Mouse (Mus musculus) heart, embryonic 16.5 days (tissue): ENCODE measurements around the gene Ap2s1. TPM values are rescaled to one million over a fixed set of nuclear protein-coding genes. Genes with fewer than 3 reads are reported as not detected.
A peak's percentile ranks its signal among the peaks of the same experiment; 100 is the strongest.

Experiments used
- ATAC-seq: fragments of 200-750 bp; cut with Nextera tagmentation; replicated peaks from 2 replicates; pipeline ENCODE4 v1.8.0; 2017; ENCODE audit warnings: moderate number of reproducible peaks; ENCODE audit not compliant: insufficient read depth, low FRiP score; ENCODE audit errors: extremely low read depth
- H3K27ac ChIP-seq: fragments of 300-500 bp; sonication (generic); 2 replicates; pipeline ENCODE4 v1.5.1; 2014; ENCODE audit warnings: mild to moderate bottlenecking, low read length, control low read depth, moderate library complexity
- H3K27me3 ChIP-seq: fragments of 300-500 bp; sonication (generic); 2 replicates; pipeline ENCODE4 v1.6.1; 2014; ENCODE audit warnings: low read length, mixed read lengths; ENCODE audit not compliant: control insufficient read depth, insufficient read depth
- H3K36me3 ChIP-seq: fragments of 300-500 bp; sonication (generic); 2 replicates; pipeline ENCODE4 v1.6.1; 2014; ENCODE audit not compliant: control insufficient read depth, insufficient read depth
- H3K4me1 ChIP-seq: fragments of 300-500 bp; sonication (generic); 2 replicates; pipeline ENCODE4 v1.6.1; 2014; ENCODE audit warnings: low read length, mixed read lengths; ENCODE audit not compliant: control insufficient read depth, insufficient read depth
- H3K4me2 ChIP-seq: fragments of 300-500 bp; sonication (generic); 2 replicates; pipeline ENCODE4 v1.6.1; 2014; ENCODE audit warnings: low read depth, mild to moderate bottlenecking, control low read depth, low read length
- H3K4me3 ChIP-seq: fragments of 300-500 bp; sonication (generic); 2 replicates; pipeline ENCODE4 v1.5.1; 2014; ENCODE audit warnings: mild to moderate bottlenecking, control low read depth, low read length
- H3K9ac ChIP-seq: fragments of 300-500 bp; sonication (generic); 2 replicates; pipeline ENCODE4 v1.6.1; 2014; ENCODE audit warnings: low read length, control low read depth
- H3K9me3 ChIP-seq: fragments of 300-500 bp; sonication (generic); replicated peaks from 2 replicates; pipeline ENCODE4 v1.6.1; 2016; ENCODE audit warnings: low read length; ENCODE audit not compliant: control insufficient read depth
- WGBS: fragments of 180-500 bp; shearing (Covaris S2); extraction: QIAGEN DNeasy Blood & Tissue Kit; methylation state at CpG from one replicate; pipeline ENCODE4 v1.1.7; 2014; 5-methylcytosine and 5-hydroxymethylcytosine counted together
- polyA plus RNA-seq: library from polyadenylated mRNA; unstranded; fragments of >200 nt; fragmentation: Nextera tagmentation; extraction: Ambion mirVana; gene quantifications from 2 replicates; pipeline ENCODE4 v1.2.1, GENCODE M21; 2015

Gene Ap2s1
- polyA plus RNA-seq, 1 experiment from 2014 or later: 242 TPM

DNA sequence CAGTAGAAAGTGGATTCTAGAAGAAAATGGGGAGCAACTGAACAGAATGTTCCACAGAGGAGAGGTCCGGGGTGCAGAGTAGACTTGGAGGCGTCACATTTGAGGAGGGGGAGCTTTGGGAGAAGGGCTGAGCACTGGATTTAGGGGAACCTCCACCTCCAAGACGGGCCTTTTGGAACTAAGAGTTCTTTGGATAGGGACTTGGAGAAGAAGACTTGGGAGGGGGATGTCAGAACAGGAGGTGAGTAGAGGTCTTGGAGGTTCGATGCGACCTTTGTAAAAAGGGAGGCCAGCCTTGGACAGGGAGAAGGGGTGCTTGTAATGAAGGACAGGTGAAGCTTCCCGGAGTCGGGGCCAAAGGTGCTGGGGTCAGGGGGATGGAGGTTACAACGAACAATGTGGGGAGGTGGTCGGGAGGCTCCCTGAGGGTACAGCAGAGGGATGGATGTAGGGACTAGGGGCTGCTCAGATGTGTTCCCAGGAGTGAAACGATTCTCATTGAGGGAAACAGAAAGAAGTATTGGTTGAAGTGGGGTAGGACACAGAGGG, 920 bp downstream of the Ap2s1 start:
- Histone ChIP-seq H3K4me2 (peak overlapping the region; percentile 77), H3K4me1 (peaks cover 13% of the 10 kb centered on the region), H3K27ac (no peak overlapping the region), H3K4me3 (peak overlapping the region; percentile 83), H3K9ac (peak overlapping the region; percentile 93), H3K36me3 (peaks cover 11% of the 10 kb centered on the region; the same call in 1 of the 2 replicates), H3K9me3 (no peaks in the 10 kb centered on the region), H3K27me3 (no peaks in the 10 kb centered on the region)
- ATAC-seq: no peak
- 53% methylated on average over 10 of the region's 10 CpGs for WGBS

DNA sequence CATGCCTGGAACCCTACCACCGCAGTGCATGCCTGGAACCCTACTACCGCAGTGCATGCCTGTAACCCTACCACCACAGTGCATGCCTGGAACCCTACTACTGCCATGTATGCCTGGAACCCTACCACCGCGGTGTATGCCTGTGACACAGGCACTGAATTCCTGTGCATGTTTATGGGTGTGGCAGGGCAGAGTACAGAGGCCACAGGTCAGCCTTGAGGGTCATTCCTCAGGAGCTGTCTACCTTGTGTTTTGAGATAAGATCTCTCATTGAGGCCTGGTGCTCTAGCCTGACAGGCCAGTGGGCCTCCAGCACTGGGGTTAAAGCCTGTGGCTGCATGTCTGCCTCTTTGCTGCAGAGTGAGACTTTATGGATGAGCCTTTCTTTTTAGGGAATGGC, 7.2 kb downstream of the Ap2s1 start:
- Histone ChIP-seq H3K4me1 (no peaks in the 10 kb centered on the region; the same call in 1 of the 2 replicates), H3K4me3 (no peak overlapping the region), H3K27ac (no peak overlapping the region), H3K9ac (no peak overlapping the region), H3K4me2 (no peak overlapping the region), H3K9me3 (no peaks in the 10 kb centered on the region), H3K36me3 (peaks cover 41% of the 10 kb centered on the region), H3K27me3 (no peaks in the 10 kb centered on the region)
- no peak for ATAC-seq
- 89% methylated on average over 4 of the region's 4 CpGs for WGBS

DNA sequence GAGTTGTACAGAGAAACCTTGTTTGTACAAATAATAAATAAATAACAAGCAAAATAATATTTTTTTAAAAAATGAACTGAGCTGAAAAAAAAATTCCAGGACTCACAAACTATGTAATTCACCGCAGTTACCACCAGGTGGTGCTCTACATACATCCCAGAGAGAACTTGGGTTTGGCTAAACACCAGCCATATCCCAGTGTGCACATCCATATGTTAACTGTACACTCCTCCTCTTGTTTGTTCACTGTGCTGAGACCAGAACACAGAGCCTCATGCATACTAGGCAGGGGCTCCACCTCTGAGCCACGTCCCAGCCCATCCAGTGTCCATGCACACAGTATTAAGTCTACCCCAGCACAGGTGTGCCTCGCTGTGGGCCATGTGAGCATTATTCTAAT, 7.9 kb downstream of the Ap2s1 start:
- Histone ChIP-seq H3K27me3 (no peaks in the 10 kb centered on the region), H3K36me3 (peaks cover 41% of the 10 kb centered on the region), H3K9ac (no peak overlapping the region), H3K4me2 (no peak overlapping the region), H3K4me3 (no peak overlapping the region), H3K27ac (no peak overlapping the region), H3K9me3 (no peaks in the 10 kb centered on the region), H3K4me1 (no peaks in the 10 kb centered on the region; the same call in 1 of the 2 replicates)
- 56% methylated on average over 3 of the region's 3 CpGs for WGBS
- ATAC-seq: no peak

DNA sequence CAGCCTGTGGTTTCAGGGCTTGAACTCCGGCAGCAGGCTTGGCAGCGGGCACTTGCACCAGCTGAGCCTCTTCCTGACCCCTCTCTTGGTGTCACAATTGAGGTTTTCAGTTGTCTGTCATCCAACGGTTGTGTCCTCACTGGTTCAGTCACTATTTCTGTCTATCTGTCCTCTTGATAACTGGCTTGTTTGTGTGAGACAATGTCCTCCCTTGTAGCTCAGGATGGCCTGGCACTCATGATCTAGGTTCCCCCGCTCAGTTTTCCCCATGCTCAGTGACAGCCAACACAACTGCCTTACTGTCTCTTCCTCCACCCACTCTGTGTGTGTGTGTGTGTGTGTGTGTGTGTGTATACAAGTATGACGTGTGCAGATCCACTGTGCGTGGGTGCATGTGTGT, 9.4 kb downstream of the Ap2s1 start:
- Histone ChIP-seq H3K4me3 (no peak overlapping the region), H3K9ac (no peak overlapping the region), H3K36me3 (peaks cover 41% of the 10 kb centered on the region), H3K4me2 (no peak overlapping the region), H3K4me1 (no peaks in the 10 kb centered on the region; the same call in 1 of the 2 replicates), H3K27ac (no peak overlapping the region), H3K9me3 (no peaks in the 10 kb centered on the region), H3K27me3 (no peaks in the 10 kb centered on the region)
- 86% methylated on average over 6 of the region's 6 CpGs for WGBS
- ATAC-seq: no peak

DNA sequence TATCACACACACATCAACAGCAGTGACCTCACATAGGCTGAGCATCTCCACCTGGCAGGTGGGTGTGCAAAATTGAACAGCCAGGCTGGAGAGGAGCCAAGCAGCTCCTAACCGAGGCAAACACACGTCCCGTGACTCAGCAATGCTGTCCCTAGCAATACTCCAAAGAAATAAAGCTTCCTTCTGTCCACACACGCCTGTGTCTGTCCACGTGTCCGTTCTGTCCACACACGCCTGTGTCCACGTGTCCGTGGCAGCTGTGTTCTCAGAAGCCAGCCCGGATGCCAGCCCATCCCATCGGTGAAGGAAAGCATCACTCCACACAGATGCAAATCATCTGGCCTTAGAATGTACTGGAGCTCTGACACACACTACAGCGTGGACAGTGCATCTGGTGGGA, 13.8 kb downstream of the Ap2s1 start:
- no peak overlapping the region for H3K4me3 ChIP-seq
- H3K4me1 ChIP-seq: no peaks in the 10 kb centered on the region; the same call in 1 of the 2 replicates
- no peak overlapping the region for H3K9ac ChIP-seq
- ATAC-seq: no peak
- H3K9me3 ChIP-seq: no peaks in the 10 kb centered on the region
- H3K27ac ChIP-seq: no peak overlapping the region
- 80% methylated on average over 12 of the region's 12 CpGs for WGBS
- peaks cover 22% of the 10 kb centered on the region for H3K36me3 ChIP-seq
- no peak overlapping the region for H3K4me2 ChIP-seq
- no peaks in the 10 kb centered on the region for H3K27me3 ChIP-seq

DNA sequence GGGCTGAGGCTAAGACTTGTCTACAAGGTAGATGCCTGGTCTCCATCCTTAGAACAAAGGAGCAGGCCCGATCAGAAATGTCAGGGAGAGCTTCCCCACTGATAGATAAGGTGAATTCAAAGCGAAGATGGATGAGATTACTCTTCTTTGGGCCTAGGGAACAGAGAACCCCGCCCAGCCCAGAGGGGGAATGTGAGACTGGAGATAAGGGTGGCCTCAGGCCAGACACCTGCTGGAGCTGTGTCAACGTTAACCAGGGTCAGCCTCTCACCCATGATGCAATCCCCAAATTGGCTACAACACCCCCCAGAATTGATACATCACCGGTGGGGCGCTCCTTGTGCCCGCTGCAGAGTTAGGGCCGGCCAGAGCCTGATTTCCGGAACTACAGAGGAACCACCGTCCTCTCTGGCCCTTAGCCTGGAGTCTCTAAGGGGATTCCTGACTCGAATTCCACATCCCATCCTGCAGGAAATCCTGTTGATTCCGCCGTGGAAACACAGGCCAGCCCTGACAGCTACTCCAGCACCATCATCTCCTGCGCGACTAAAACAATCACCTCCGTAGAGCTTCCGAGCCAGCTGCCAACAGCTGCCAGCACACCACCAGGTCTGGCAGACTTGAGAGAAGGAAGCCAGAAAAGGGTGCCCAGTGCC, 17.3 kb downstream of the Ap2s1 start:
- H3K27me3 ChIP-seq: no peaks in the 10 kb centered on the region
- H3K9ac ChIP-seq: no peak overlapping the region
- ATAC-seq: peak; percentile 50; the same call in 1 of the 2 replicates
- peak overlapping the region; percentile 48 for H3K27ac ChIP-seq
- no peaks in the 10 kb centered on the region for H3K9me3 ChIP-seq
- H3K4me1 ChIP-seq: no peaks in the 10 kb centered on the region; the same call in 1 of the 2 replicates
- WGBS: 31% methylated on average over 17 of the region's 17 CpGs
- no peak overlapping the region for H3K4me3 ChIP-seq
- no peaks in the 10 kb centered on the region for H3K36me3 ChIP-seq
- no peak overlapping the region for H3K4me2 ChIP-seq

GRCm38 (mm10) chr7:16758872-16759574, 20.8 kb downstream of the Ap2s1 start:
- no peak for ATAC-seq
- no peak overlapping the region for H3K4me3 ChIP-seq
- H3K9ac ChIP-seq: no peak overlapping the region
- no peak overlapping the region for H3K4me2 ChIP-seq
- no peak overlapping the region for H3K27ac ChIP-seq
- no peaks in the 10 kb centered on the region for H3K36me3 ChIP-seq
- peaks cover 10% of the 10 kb centered on the region for H3K4me1 ChIP-seq
- H3K27me3 ChIP-seq: no peaks in the 10 kb centered on the region
- H3K9me3 ChIP-seq: no peaks in the 10 kb centered on the region
- WGBS: 66% methylated on average over 10 of the region's 11 CpGs

- Histone ChIP-seq H3K4me1 (peaks cover 10% of the 10 kb centered on the region), H3K36me3 (no peaks in the 10 kb centered on the region), H3K9me3 (no peaks in the 10 kb centered on the region), H3K4me2 (no peak overlapping the region), H3K27me3 (no peaks in the 10 kb centered on the region), H3K27ac (peak overlapping the region; percentile 21; the same call in 1 of the 2 replicates), H3K4me3 (no peak overlapping the region), H3K9ac (no peak overlapping the region)
- ATAC-seq: no peak
- 25% methylated on average over 8 of the region's 8 CpGs for WGBS
Observed at GRCm38 (mm10) chr7:16760292-16760691, 22.1 kb downstream of the Ap2s1 start.

DNA sequence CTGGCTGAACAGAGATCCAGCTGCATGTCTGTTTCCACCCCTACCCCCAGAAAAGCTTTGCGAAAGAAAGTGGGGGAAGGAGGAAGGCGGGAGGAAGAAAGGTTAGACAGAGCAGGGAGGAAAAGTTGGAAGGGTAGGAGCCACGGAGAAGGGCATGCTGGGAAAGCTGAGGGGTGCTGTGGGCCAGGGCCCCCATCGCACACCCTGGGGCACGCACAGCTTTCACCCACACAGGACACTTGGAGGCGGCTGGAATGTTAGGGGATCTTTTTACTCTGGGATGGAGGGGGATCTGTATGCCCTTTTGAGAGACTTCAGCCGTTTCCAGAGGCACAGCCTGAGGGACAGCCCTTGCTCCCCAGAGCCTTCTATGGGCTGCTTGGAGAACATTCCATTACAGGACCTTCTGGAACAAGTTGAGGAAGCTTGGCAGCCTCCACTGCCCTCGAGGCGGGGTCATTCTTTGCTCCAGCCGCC, 22.8 kb downstream of the Ap2s1 start:
- 35% methylated on average over 10 of the region's 10 CpGs for WGBS
- no peaks in the 10 kb centered on the region for H3K36me3 ChIP-seq
- H3K4me3 ChIP-seq: no peak overlapping the region
- no peaks in the 10 kb centered on the region for H3K9me3 ChIP-seq
- H3K27ac ChIP-seq: peak overlapping the region; percentile 71
- peak overlapping the region; percentile 27; the same call in 1 of the 2 replicates for H3K4me2 ChIP-seq
- ATAC-seq: peak; percentile 66; the same call in 1 of the 2 replicates
- H3K4me1 ChIP-seq: peaks cover 10% of the 10 kb centered on the region
- H3K27me3 ChIP-seq: no peaks in the 10 kb centered on the region
- H3K9ac ChIP-seq: no peak overlapping the region
